Mouse (Mus musculus): ENCODE measurements around the gene Nhsl2.

Nhsl2 gene

DNA sequence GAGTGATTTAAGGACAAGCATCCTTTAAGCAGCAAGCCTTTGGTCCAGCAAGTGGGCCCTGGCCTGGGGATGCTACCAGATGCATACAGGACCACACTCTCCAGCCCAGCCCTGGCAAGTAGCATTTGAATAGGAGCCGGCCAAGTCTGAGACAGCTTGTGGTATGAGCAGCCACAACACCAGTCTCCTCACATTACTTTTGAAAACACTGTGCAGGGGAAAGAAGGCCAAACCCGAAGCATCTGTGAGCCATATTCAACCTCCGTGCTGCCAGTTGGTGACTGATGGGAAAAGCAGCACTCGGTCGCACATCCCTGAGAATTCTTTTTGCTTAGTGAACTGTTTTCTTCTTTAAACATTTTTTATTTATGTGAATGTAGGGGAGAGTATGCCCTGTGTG lies 81.8 kb downstream of the Nhsl2 start:
- no peak overlapping the region for H3K4me3 ChIP-seq (replicated peaks; ENCODE audit: low read length)
- TF ChIP-seq POU5F1 (IDR thresholded peaks at IDR 0.05; ENCODE audit: borderline replicate concordance, low read length) = no peak
- no peak for TF ChIP-seq CTCF (conservative IDR thresholded peaks at IDR 0.05; ENCODE audit: low read length)
- TF ChIP-seq NANOG (IDR thresholded peaks at IDR 0.05; ENCODE audit: borderline replicate concordance, low read length) = no peak
- H3K27me3 ChIP-seq (ENCODE audit: insufficient read depth, low read length) = peaks cover 23% of the 10 kb centered on the region; the same call in 1 of the 2 replicates
- no peaks in the 10 kb centered on the region for H3K9me3 ChIP-seq (ENCODE audit: low read length)
- H3K36me3 ChIP-seq (ENCODE audit: insufficient read depth, low read length) = no peaks in the 10 kb centered on the region
- H3K4me1 ChIP-seq (replicated peaks; ENCODE audit: low read depth, low read length) = peaks cover 28% of the 10 kb centered on the region

DNA sequence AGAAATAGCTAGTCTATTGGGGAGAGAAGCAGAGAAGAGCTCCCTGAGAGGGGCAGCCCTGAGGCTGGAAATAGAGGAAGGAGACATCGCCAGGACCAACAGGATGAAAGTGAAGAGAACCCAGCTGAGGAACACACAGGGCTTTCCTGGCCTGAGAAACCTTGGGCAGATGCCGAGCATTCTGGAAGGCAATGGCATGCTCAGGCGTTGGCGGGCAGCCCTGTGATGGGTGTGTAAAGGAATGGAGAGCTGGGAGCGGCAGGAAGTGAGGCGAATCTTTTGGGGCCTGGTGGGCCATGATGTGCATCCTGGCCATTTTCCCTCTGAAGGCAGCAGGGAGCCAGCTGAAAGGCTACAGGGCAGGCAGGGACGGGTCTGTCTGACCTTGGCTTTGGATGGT lies 83.1 kb downstream of the Nhsl2 start:
- H3K4me3 ChIP-seq (replicated peaks; ENCODE audit: low read length) = no peak overlapping the region

DNA sequence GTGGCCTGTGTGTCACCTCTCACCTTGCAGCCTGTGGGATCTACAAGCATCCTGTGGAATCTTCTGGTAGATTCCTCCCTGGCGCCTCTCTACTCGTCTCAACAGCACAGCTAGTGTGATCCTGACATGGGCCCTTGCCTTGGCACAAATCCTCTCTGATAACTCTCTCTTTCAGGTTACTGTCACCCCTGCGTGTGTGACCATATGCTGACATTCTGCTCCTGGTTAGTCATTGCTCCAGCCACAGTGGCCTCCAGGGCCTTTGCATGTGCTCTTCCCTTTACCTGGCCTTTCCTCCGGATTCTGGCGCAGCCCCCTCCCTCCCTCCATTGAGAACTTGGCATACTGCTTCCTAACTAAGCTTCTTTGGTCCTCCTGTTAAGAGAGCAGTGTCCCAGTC lies 84.2 kb downstream of the Nhsl2 start:
- TF ChIP-seq CTCF (conservative IDR thresholded peaks at IDR 0.05; ENCODE audit: low read length) (no peak), NANOG (IDR thresholded peaks at IDR 0.05; ENCODE audit: borderline replicate concordance, low read length) (no peak), POU5F1 (IDR thresholded peaks at IDR 0.05; ENCODE audit: borderline replicate concordance, low read length) (no peak)
- Histone ChIP-seq H3K36me3 (ENCODE audit: insufficient read depth, low read length) (no peaks in the 10 kb centered on the region), H3K4me1 (replicated peaks; ENCODE audit: low read depth, low read length) (peaks cover 37% of the 10 kb centered on the region), H3K27me3 (ENCODE audit: insufficient read depth, low read length) (peaks cover 23% of the 10 kb centered on the region; the same call in 1 of the 2 replicates), H3K9me3 (ENCODE audit: low read length) (no peaks in the 10 kb centered on the region), H3K4me3 (replicated peaks; ENCODE audit: low read length) (no peak overlapping the region)

More for the DNA sequence above, 83.1 kb downstream of the Nhsl2 start:
- Histone ChIP-seq H3K36me3 (ENCODE audit: insufficient read depth, low read length) (no peaks in the 10 kb centered on the region), H3K4me1 (replicated peaks; ENCODE audit: low read depth, low read length) (peaks cover 37% of the 10 kb centered on the region), H3K27me3 (ENCODE audit: insufficient read depth, low read length) (peaks cover 23% of the 10 kb centered on the region; the same call in 1 of the 2 replicates), H3K9me3 (ENCODE audit: low read length) (no peaks in the 10 kb centered on the region)
- no peak for TF ChIP-seq NANOG (IDR thresholded peaks at IDR 0.05; ENCODE audit: borderline replicate concordance, low read length)
- TF ChIP-seq POU5F1 (IDR thresholded peaks at IDR 0.05; ENCODE audit: borderline replicate concordance, low read length) = no peak
- TF ChIP-seq CTCF (conservative IDR thresholded peaks at IDR 0.05; ENCODE audit: low read length) = no peak

DNA sequence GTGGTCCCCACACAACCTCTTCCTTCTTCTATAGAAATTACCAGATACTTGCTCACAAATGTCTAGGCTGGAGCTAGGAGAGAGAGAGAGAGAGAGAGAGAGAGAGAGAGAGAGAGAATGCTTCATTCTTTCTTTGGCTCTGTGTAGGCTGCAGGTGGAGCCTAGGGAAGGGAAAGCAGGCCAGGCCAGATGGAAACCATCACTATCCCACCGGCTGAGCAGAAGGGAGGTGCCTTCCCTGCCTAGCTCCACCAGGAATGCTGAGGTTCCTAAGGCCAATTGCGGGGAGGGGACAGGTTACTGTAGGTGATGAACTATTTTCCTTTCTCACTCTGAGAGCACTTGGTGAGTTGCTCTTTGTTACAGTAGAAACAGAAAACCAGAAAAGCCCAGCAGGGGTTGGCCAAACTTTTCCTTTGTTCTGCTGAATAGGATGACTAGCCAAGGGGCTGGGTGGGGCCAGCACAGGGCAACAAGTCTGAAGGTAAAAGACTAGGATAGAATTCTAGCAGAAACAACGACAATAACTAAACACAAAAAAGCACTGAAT lies 86.2 kb downstream of the Nhsl2 start:
- peaks cover 17% of the 10 kb centered on the region; the same call in 1 of the 2 replicates for H3K27me3 ChIP-seq (ENCODE audit: insufficient read depth, low read length)
- TF ChIP-seq CTCF (conservative IDR thresholded peaks at IDR 0.05; ENCODE audit: low read length) (no peak), POU5F1 (IDR thresholded peaks at IDR 0.05; ENCODE audit: borderline replicate concordance, low read length) (no peak), NANOG (IDR thresholded peaks at IDR 0.05; ENCODE audit: borderline replicate concordance, low read length) (peak; percentile 26; the same call in 1 of the 2 replicates)
- H3K36me3 ChIP-seq (ENCODE audit: insufficient read depth, low read length) = no peaks in the 10 kb centered on the region

DNA sequence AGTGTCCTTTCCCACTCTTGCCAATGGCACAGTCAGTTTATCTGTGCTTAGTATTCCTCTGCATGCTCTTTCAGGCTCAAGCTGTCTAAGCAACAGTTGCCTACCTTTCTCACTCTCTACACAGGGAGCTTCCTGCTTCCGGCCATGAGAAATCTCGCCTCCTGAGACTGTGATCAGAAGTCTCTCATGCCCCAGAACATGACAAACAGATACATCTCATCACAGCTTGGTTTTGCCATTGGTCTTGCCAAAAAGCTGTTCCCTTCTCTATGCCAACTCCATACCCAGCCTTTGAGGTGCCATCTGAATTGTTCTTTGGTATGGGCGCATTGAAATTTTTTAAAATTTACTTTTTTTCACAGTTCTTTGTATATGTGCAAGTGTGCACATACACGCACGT lies 90.3 kb downstream of the Nhsl2 start:
- H3K36me3 ChIP-seq (ENCODE audit: insufficient read depth, low read length) = no peaks in the 10 kb centered on the region
- TF ChIP-seq POU5F1 (IDR thresholded peaks at IDR 0.05; ENCODE audit: borderline replicate concordance, low read length) = no peak
- no peak for TF ChIP-seq CTCF (conservative IDR thresholded peaks at IDR 0.05; ENCODE audit: low read length)
- no peak for TF ChIP-seq NANOG (IDR thresholded peaks at IDR 0.05; ENCODE audit: borderline replicate concordance, low read length)
- peaks cover 12% of the 10 kb centered on the region for H3K27me3 ChIP-seq (ENCODE audit: insufficient read depth, low read length)
- no peaks in the 10 kb centered on the region for H3K9me3 ChIP-seq (ENCODE audit: low read length)
- peaks cover 32% of the 10 kb centered on the region for H3K4me1 ChIP-seq (replicated peaks; ENCODE audit: low read depth, low read length)
- no peak overlapping the region for H3K4me3 ChIP-seq (replicated peaks; ENCODE audit: low read length)

More for the DNA sequence above, 86.2 kb downstream of the Nhsl2 start:
- no peaks in the 10 kb centered on the region for H3K9me3 ChIP-seq (ENCODE audit: low read length)
- H3K4me3 ChIP-seq (replicated peaks; ENCODE audit: low read length) = no peak overlapping the region
- H3K4me1 ChIP-seq (replicated peaks; ENCODE audit: low read depth, low read length) = peaks cover 37% of the 10 kb centered on the region

DNA sequence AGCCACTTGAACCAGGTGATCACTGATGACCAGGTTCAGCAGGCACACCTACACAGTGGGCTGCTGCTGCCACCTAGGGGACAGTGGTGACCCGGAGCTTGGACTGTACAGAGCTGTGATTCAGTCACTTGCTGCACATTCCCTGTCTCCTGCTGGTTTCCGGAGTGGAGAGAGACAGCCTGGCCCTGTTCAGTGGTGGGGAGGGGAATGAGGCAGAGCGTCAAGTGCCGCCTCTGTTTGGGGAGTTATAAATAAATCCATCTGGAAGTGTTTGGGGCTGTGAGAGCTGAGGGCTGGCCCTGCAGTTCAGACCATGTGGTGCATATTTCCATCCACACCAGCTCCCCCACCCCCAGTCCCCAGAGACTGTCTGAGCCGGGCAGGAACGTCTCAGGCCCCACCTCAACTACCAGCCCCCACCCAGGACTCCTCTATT lies 93.3 kb downstream of the Nhsl2 start:
- Histone ChIP-seq H3K36me3 (ENCODE audit: insufficient read depth, low read length) (no peaks in the 10 kb centered on the region), H3K27me3 (ENCODE audit: insufficient read depth, low read length) (peaks cover 16% of the 10 kb centered on the region), H3K9me3 (ENCODE audit: low read length) (no peaks in the 10 kb centered on the region), H3K4me3 (replicated peaks; ENCODE audit: low read length) (no peak overlapping the region), H3K4me1 (replicated peaks; ENCODE audit: low read depth, low read length) (peaks cover 11% of the 10 kb centered on the region)
- TF ChIP-seq POU5F1 (IDR thresholded peaks at IDR 0.05; ENCODE audit: borderline replicate concordance, low read length) = no peak
- TF ChIP-seq CTCF (conservative IDR thresholded peaks at IDR 0.05; ENCODE audit: low read length) = peak; percentile 40

DNA sequence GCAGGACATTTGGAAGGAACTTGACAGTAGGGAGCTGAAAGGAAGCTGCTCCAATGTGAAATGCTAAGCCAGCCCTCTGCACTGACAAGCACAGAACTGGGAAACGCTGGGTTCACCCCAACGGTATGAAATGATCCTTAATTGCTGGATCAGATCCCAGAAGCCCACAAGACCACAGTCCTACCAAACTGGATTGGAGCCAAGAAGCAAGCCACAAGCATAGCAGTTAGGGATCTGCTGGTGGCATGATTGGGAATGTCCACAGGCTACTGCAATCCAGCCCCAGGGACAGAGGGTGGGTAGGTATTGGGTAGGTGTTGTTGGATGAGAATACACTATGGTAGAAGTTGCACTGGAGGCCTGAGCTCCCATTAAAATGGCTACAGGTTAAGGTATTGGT lies 94.6 kb downstream of the Nhsl2 start:
- H3K9me3 ChIP-seq (ENCODE audit: low read length) = no peaks in the 10 kb centered on the region
- H3K4me1 ChIP-seq (replicated peaks; ENCODE audit: low read depth, low read length) = peaks cover 11% of the 10 kb centered on the region
- no peak overlapping the region for H3K4me3 ChIP-seq (replicated peaks; ENCODE audit: low read length)
- no peak for TF ChIP-seq NANOG (IDR thresholded peaks at IDR 0.05; ENCODE audit: borderline replicate concordance, low read length)
- TF ChIP-seq CTCF (conservative IDR thresholded peaks at IDR 0.05; ENCODE audit: low read length) = no peak
- no peak for TF ChIP-seq POU5F1 (IDR thresholded peaks at IDR 0.05; ENCODE audit: borderline replicate concordance, low read length)
- no peaks in the 10 kb centered on the region for H3K36me3 ChIP-seq (ENCODE audit: insufficient read depth, low read length)
- H3K27me3 ChIP-seq (ENCODE audit: insufficient read depth, low read length) = peaks cover 16% of the 10 kb centered on the region

DNA sequence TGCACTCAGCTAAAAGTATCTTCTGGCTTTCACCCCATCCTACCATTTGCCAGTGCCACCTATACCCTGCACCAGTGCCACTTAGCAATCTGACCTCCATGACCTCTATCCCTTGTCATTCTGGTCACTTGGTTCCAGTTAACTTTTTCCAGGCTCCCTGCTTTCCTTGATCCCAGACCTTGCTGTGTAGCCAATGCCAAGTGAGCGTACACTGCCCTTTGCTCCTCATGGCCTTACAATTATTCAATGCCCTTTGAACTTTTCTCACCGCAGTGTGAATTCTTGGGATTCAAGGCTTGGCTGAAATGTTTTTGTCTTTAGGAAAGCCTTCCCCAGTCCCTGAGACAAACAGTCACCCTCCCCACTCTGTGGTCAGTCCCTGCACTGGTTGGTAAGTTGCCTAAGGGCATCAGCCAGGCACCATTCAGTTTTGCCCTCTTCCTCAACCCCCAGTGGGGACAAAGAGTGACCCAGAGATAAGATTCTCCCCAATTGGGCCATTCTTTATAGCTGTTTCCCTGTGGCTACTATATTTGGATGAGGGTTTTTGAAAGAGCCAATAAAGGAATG lies 95.7 kb downstream of the Nhsl2 start:
- Histone ChIP-seq H3K4me1 (replicated peaks; ENCODE audit: low read depth, low read length) (peaks cover 11% of the 10 kb centered on the region), H3K27me3 (ENCODE audit: insufficient read depth, low read length) (peaks cover 11% of the 10 kb centered on the region), H3K9me3 (ENCODE audit: low read length) (no peaks in the 10 kb centered on the region), H3K36me3 (ENCODE audit: insufficient read depth, low read length) (no peaks in the 10 kb centered on the region), H3K4me3 (replicated peaks; ENCODE audit: low read length) (no peak overlapping the region)
- no peak for TF ChIP-seq NANOG (IDR thresholded peaks at IDR 0.05; ENCODE audit: borderline replicate concordance, low read length)
- TF ChIP-seq CTCF (conservative IDR thresholded peaks at IDR 0.05; ENCODE audit: low read length) = no peak
- TF ChIP-seq POU5F1 (IDR thresholded peaks at IDR 0.05; ENCODE audit: borderline replicate concordance, low read length) = no peak
